Mouse (Mus musculus) c-Kit-positive CD71-positive TER-119-positive erythroid progenitor cells, embryonic 14.5 days (primary cell): ENCODE measurements around the gene Sh3bgrl2.

Source experiments
- DNase-seq: peaks from one replicate; pipeline ENCODE4 v3.0.0-alpha.2; 2013; ENCODE audit warnings: low spot score

Sh3bgrl2 gene

DNA sequence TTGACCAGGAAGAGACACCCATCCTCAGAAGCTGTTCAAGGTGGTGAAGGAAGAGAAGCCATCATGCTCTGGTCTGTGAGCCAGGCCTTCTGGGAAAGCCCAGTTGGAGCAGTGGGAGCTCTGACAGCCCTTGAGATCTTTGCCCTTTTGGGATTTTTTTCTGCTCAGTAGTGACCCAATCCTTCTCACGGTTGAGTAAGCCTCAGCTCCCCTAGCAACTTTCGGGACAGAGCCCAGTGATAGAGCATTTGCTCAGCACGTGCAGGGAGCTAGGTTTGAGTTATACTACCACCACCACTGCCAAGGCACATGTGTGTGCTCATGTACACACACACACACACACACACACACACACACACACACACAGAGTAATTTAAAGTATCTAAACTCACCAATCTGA lies 131.5 kb downstream of the Sh3bgrl2 start:
- DNase-seq, result no peak

GRCm38 (mm10) chr9:83681661-83682655 lies 133.8 kb downstream of the Sh3bgrl2 start:
- DNase-seq, result no peak

- DNase-seq, result no peak
Measured at GRCm38 (mm10) chr9:83686511-83687100, 138.5 kb downstream of the Sh3bgrl2 start.

DNA sequence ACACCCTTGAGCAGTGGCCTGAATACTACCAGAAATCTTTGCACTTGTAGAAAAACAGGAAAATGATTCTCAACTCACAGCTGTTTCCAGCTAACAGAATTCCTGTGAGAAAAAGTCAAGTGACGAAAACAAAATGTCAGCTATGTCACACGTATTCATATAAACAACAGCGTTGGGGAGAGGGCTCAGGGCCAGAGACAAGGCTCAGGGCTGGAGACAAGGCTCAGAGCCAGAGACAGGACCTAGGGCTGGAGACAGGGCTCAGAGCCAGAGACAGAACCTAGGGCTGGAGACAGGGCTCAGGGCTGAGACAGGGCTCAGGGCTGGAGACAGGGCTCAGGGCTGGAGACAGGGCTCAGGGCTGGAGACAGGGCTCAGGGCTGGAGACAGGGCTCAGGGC lies 139.8 kb downstream of the Sh3bgrl2 start:
- DNase-seq, result no peak
